Mouse (Mus musculus) heart, adult 11 months (tissue): ENCODE measurements at regions not wholly inside any gene's neighbourhood (a gene's known extent, or its start where the extent isn't known, plus 50 kb on each side); places are given as distances from the start of the nearest gene placed in this dataset.

Experiments used
- DNase-seq: peaks from one replicate; pipeline ENCODE4 v3.0.0; 2022

- DNase-seq: no peak
Measured at GRCm38 (mm10) chr8:90502879-90503278, 154.7 kb upstream of the Tox3 start.

- no peak for DNase-seq
Measured at GRCm38 (mm10) chr8:90499315-90499714, 151.2 kb upstream of the Tox3 start.

GRCm38 (mm10) chr8:90496658-90497163 lies 148.6 kb upstream of the Tox3 start:
- DNase-seq: peak; percentile 59

GRCm38 (mm10) chr8:90495943-90496371 lies 147.8 kb upstream of the Tox3 start:
- peak; percentile 13 for DNase-seq

- DNase-seq: peak; percentile 77
Measured at GRCm38 (mm10) chr8:90492521-90493225, 144.5 kb upstream of the Tox3 start.

- no peak for DNase-seq
Measured at GRCm38 (mm10) chr8:90491691-90492090, 143.5 kb upstream of the Tox3 start.

- peak; percentile 57 for DNase-seq
Measured at GRCm38 (mm10) chr8:90490734-90491441, 142.7 kb upstream of the Tox3 start.

GRCm38 (mm10) chr8:90486556-90486955 lies 138.4 kb upstream of the Tox3 start:
- peak; percentile 44 for DNase-seq

GRCm38 (mm10) chr8:90478149-90478548 lies 130.0 kb upstream of the Tox3 start:
- peak; percentile 14 for DNase-seq

GRCm38 (mm10) chr8:90474066-90474465 lies 125.9 kb upstream of the Tox3 start:
- peak; percentile 57 for DNase-seq

- peak; percentile 43 for DNase-seq
Measured at GRCm38 (mm10) chr8:90470826-90471225, 122.7 kb upstream of the Tox3 start.

GRCm38 (mm10) chr8:90463708-90464107 lies 115.6 kb upstream of the Tox3 start:
- DNase-seq: peak; percentile 24

- peak; percentile 57 for DNase-seq
Measured at GRCm38 (mm10) chr8:90455321-90455720, 107.2 kb upstream of the Tox3 start.

- DNase-seq: no peak
Measured at GRCm38 (mm10) chr8:90454130-90454529, 106.0 kb upstream of the Tox3 start.

GRCm38 (mm10) chr8:90441058-90441851 lies 93.1 kb upstream of the Tox3 start:
- DNase-seq: peak; percentile 82

- no peak for DNase-seq
Measured at GRCm38 (mm10) chr8:90414021-90414420, 65.9 kb upstream of the Tox3 start.
